Mouse (Mus musculus) hematopoietic stem cell, adult 5-6 weeks (primary cell): ENCODE measurements around the gene Rpl5. TPM values are rescaled to one million over a fixed set of nuclear protein-coding genes. Genes with fewer than 3 reads are reported as not detected.
"Not testable (repeated sequence)": the region's sequence is repeated elsewhere in the genome, so short reads cannot be mapped to it uniquely, and the experiment has no call there.

Experiments
- ATAC-seq, 2 experiments: fragments of 125-278 bp in 1 of 2; replicated peaks in 1 of 2; 2 replicates each; pipeline ENCODE4 v1.8.0; 2016 to 2017; ENCODE audit warnings: inconsistent platforms in 2 of 2, mild to moderate bottlenecking in 2 of 2, moderate number of reproducible peaks in 2 of 2, low read depth in 1 of 2, moderate TSS enrichment in 1 of 2; ENCODE audit not compliant: low FRiP score in 2 of 2, poor library complexity in 2 of 2, severe bottlenecking in 2 of 2, insufficient read depth in 1 of 2, low TSS enrichment in 1 of 2
- total RNA-seq: library from RNA; stranded (forward); fragments of 172-1452, 232-1000 nt; gene quantifications from 2 replicates; pipeline ENCODE4 v1.2.3, GENCODE M21; 2017

Gene Rpl5
- total RNA-seq, 1 experiment from 2014 or later = 277 TPM

GRCm38 (mm10) chr5:107933202-107933974, 33.1 kb downstream of the Rpl5 start:
- no peak for ATAC-seq

- ATAC-seq = no peak
Measured at GRCm38 (mm10) chr5:107934770-107935543, 34.7 kb downstream of the Rpl5 start.

GRCm38 (mm10) chr5:107936625-107937389, 36.5 kb downstream of the Rpl5 start:
- ATAC-seq = no peak

GRCm38 (mm10) chr5:107938483-107938882, 38.2 kb downstream of the Rpl5 start:
- not testable (repeated sequence) for ATAC-seq

GRCm38 (mm10) chr5:107938886-107939285, 38.6 kb downstream of the Rpl5 start:
- ATAC-seq = no peak

GRCm38 (mm10) chr5:107939701-107940100, 39.4 kb downstream of the Rpl5 start:
- no peak for ATAC-seq

- peak; percentile 60 to 79; a peak in 3 of 4 replicates for ATAC-seq
Measured at GRCm38 (mm10) chr5:107941222-107941621, 40.9 kb downstream of the Rpl5 start.

GRCm38 (mm10) chr5:107942941-107943340, 42.6 kb downstream of the Rpl5 start:
- no peak for ATAC-seq

GRCm38 (mm10) chr5:107943526-107943925, 43.2 kb downstream of the Rpl5 start:
- no peak for ATAC-seq

GRCm38 (mm10) chr5:107946475-107946874, 46.2 kb downstream of the Rpl5 start:
- no peak for ATAC-seq

- no peak for ATAC-seq
Measured at GRCm38 (mm10) chr5:107947548-107947947, 47.2 kb downstream of the Rpl5 start.

- no peak for ATAC-seq
Measured at GRCm38 (mm10) chr5:107948899-107949298, 48.6 kb downstream of the Rpl5 start.

GRCm38 (mm10) chr5:107949607-107950006, 49.3 kb downstream of the Rpl5 start:
- ATAC-seq = peak in 1 of 2 experiments; percentile 65; a peak in 2 of 4 replicates

- ATAC-seq = peak; percentile 54 to 64
Measured at GRCm38 (mm10) chr5:107950643-107951042, 50.3 kb downstream of the Rpl5 start.
